Mouse (Mus musculus) cortical plate, adult 2 months (tissue): ENCODE data around the gene Thrb. TPM values are rescaled to one million over a fixed set of nuclear protein-coding genes. Genes with fewer than 3 reads are reported as not detected.

Experiments used
- H3K27ac ChIP-seq: fragments of 200-500 bp; 2 replicates; pipeline ENCODE4 v1.5.1; 2012; ENCODE audit warnings: low read length, control low read depth, inconsistent platforms; ENCODE audit not compliant: insufficient read depth
- H3K4me1 ChIP-seq: fragments of 200-500 bp; 2 replicates; pipeline ENCODE4 v1.6.1; 2011; ENCODE audit warnings: low read length; ENCODE audit not compliant: control insufficient read depth, insufficient read depth
- H3K4me3 ChIP-seq: fragments of 200-500 bp; 2 replicates; pipeline ENCODE4 v1.5.1; 2011; ENCODE audit warnings: mild to moderate bottlenecking, low read length, control low read depth; ENCODE audit not compliant: insufficient read depth
- CTCF ChIP-seq: fragments of 200-500 bp; IDR thresholded peaks from 2 replicates; pipeline ENCODE4 v1.5.1; 2011; ENCODE audit warnings: mild to moderate bottlenecking, control low read depth, low read length; ENCODE audit not compliant: insufficient read depth; ENCODE audit errors: extremely low read depth
- POLR2A ChIP-seq: fragments of 200-500 bp; IDR thresholded peaks from 2 replicates; pipeline ENCODE4 v1.6.1; 2011; ENCODE audit warnings: mild to moderate bottlenecking, low read length, control low read depth; ENCODE audit not compliant: insufficient read depth; ENCODE audit errors: extremely low read depth
- polyA plus RNA-seq: library from polyadenylated mRNA; depleted of rRNA; stranded (reverse); fragments of >200 nt; gene quantifications from 2 replicates; pipeline ENCODE4 v1.2.3, GENCODE M21; 2012

Gene Thrb
- polyA plus RNA-seq, 1 experiment = 27.3 TPM

- TF ChIP-seq POLR2A = no peak
- TF ChIP-seq CTCF = no peak
- no peak overlapping the region for H3K27ac ChIP-seq
- H3K4me1 ChIP-seq = peaks cover 2% of the 10 kb centered on the region; the same call in 1 of the 2 replicates
- H3K4me3 ChIP-seq = no peak overlapping the region
Observed at GRCm38 (mm10) chr14:17988580-17988979, 328.5 kb downstream of the Thrb start.

- Histone ChIP-seq H3K4me1 (peaks cover 2% of the 10 kb centered on the region; the same call in 1 of the 2 replicates), H3K4me3 (no peak overlapping the region), H3K27ac (no peak overlapping the region)
- no peak for TF ChIP-seq CTCF
- TF ChIP-seq POLR2A = no peak
Observed at GRCm38 (mm10) chr14:17989182-17989581, 329.1 kb downstream of the Thrb start.

GRCm38 (mm10) chr14:17990186-17990585 is 330.1 kb downstream of the Thrb start:
- TF ChIP-seq POLR2A = no peak
- no peak for TF ChIP-seq CTCF
- no peak overlapping the region for H3K27ac ChIP-seq
- H3K4me3 ChIP-seq = no peak overlapping the region
- peaks cover 2% of the 10 kb centered on the region; the same call in 1 of the 2 replicates for H3K4me1 ChIP-seq

- TF ChIP-seq CTCF (no peak), POLR2A (no peak)
- Histone ChIP-seq H3K27ac (no peak overlapping the region), H3K4me1 (0 out of 2 replicates have a peak, but pooled peaks cover 1% of the 10 kb centered on the region), H3K4me3 (no peak overlapping the region)
Observed at GRCm38 (mm10) chr14:18001886-18002285, 341.8 kb downstream of the Thrb start.

- no peak for TF ChIP-seq CTCF
- no peak for TF ChIP-seq POLR2A
Observed at GRCm38 (mm10) chr14:18003686-18004085, 343.6 kb downstream of the Thrb start.

GRCm38 (mm10) chr14:18008524-18008923 is 348.5 kb downstream of the Thrb start:
- TF ChIP-seq CTCF (no peak), POLR2A (no peak)
- no peak overlapping the region for H3K27ac ChIP-seq
- H3K4me1 ChIP-seq = peaks cover 1% of the 10 kb centered on the region; the same call in 1 of the 2 replicates
- no peak overlapping the region for H3K4me3 ChIP-seq

More at GRCm38 (mm10) chr14:18003686-18004085, 343.6 kb downstream of the Thrb start:
- no peak overlapping the region for H3K27ac ChIP-seq
- H3K4me3 ChIP-seq = no peak overlapping the region
- peaks cover 1% of the 10 kb centered on the region; the same call in 1 of the 2 replicates for H3K4me1 ChIP-seq

- TF ChIP-seq CTCF (no peak), POLR2A (no peak)
- H3K27ac ChIP-seq = no peak overlapping the region
- H3K4me1 ChIP-seq = no peaks in the 10 kb centered on the region; the same call in 1 of the 2 replicates
- H3K4me3 ChIP-seq = no peak overlapping the region
Observed at GRCm38 (mm10) chr14:18016604-18017003, 356.5 kb downstream of the Thrb start.

GRCm38 (mm10) chr14:18020128-18020527 is 360.1 kb downstream of the Thrb start:
- no peak for TF ChIP-seq POLR2A
- TF ChIP-seq CTCF = no peak

GRCm38 (mm10) chr14:18020636-18021035 is 360.6 kb downstream of the Thrb start:
- H3K4me3 ChIP-seq = no peak overlapping the region
- no peak for TF ChIP-seq POLR2A
- TF ChIP-seq CTCF = no peak
- peaks cover 2% of the 10 kb centered on the region; the same call in 1 of the 2 replicates for H3K4me1 ChIP-seq
- H3K27ac ChIP-seq = no peak overlapping the region

More at GRCm38 (mm10) chr14:18020128-18020527, 360.1 kb downstream of the Thrb start:
- H3K4me1 ChIP-seq = peaks cover 2% of the 10 kb centered on the region; the same call in 1 of the 2 replicates
- H3K4me3 ChIP-seq = no peak overlapping the region
- H3K27ac ChIP-seq = no peak overlapping the region

- no peak overlapping the region for H3K27ac ChIP-seq
- H3K4me1 ChIP-seq = peaks cover 2% of the 10 kb centered on the region; the same call in 1 of the 2 replicates
- H3K4me3 ChIP-seq = no peak overlapping the region
- TF ChIP-seq POLR2A (no peak), CTCF (no peak)
Observed at GRCm38 (mm10) chr14:18021726-18022125, 361.7 kb downstream of the Thrb start.
